Mouse (Mus musculus) lung, postnatal 36 days (tissue): ENCODE results near the gene Rhpn2.
"Not testable (repeated sequence)": the region's sequence is repeated elsewhere in the genome, so short reads cannot be mapped to it uniquely, and the experiment has no call there.

ENCODE experiments used
- DNase-seq: peaks from one replicate; pipeline ENCODE4 v3.0.0; 2022; ENCODE audit warnings: mixed read lengths

The Rhpn2 gene

GRCm38 (mm10) chr7:35333692-35334526, at the start of gene Rhpn2:
Gene Rhpn2 (plus strand): TSS chr7:35334170.
- DNase-seq: peak; percentile 100

- no peak for DNase-seq
Observed at GRCm38 (mm10) chr7:35293464-35293863, 40.5 kb upstream of the Rhpn2 start.

- no peak for DNase-seq
Observed at GRCm38 (mm10) chr7:35295631-35296030, 38.3 kb upstream of the Rhpn2 start.

- DNase-seq: no peak
Observed at GRCm38 (mm10) chr7:35297886-35298285, 36.1 kb upstream of the Rhpn2 start.

- peak; percentile 69 for DNase-seq
Observed at GRCm38 (mm10) chr7:35299656-35300055, 34.3 kb upstream of the Rhpn2 start.

- DNase-seq: no peak
Observed at GRCm38 (mm10) chr7:35300792-35301191, 33.2 kb upstream of the Rhpn2 start.

- no peak for DNase-seq
Observed at GRCm38 (mm10) chr7:35311214-35311613, 22.8 kb upstream of the Rhpn2 start.

GRCm38 (mm10) chr7:35314156-35314555, 19.8 kb upstream of the Rhpn2 start:
- DNase-seq: no peak

GRCm38 (mm10) chr7:35317729-35318609, 16.0 kb upstream of the Rhpn2 start, which contains the start of gene Gpatch1:
Gene Gpatch1 (minus strand): TSS chr7:35318440.
- DNase-seq: peak; percentile 97

GRCm38 (mm10) chr7:35319221-35319620, 14.7 kb upstream of the Rhpn2 start:
- DNase-seq: not testable (repeated sequence)

- DNase-seq: peak; percentile 45
Observed at GRCm38 (mm10) chr7:35319755-35320154, 14.2 kb upstream of the Rhpn2 start.

GRCm38 (mm10) chr7:35322161-35322560, 11.8 kb upstream of the Rhpn2 start:
- no peak for DNase-seq

- no peak for DNase-seq
Observed at GRCm38 (mm10) chr7:35322732-35323420, 11.1 kb upstream of the Rhpn2 start.

- no peak for DNase-seq
Observed at GRCm38 (mm10) chr7:35331590-35331989, 2.4 kb upstream of the Rhpn2 start.

GRCm38 (mm10) chr7:35333231-35333651, 729 bp upstream of the Rhpn2 start:
- DNase-seq: peak; percentile 57

- DNase-seq: peak; percentile 65
Observed at GRCm38 (mm10) chr7:35334527-35335452, 820 bp downstream of the Rhpn2 start.

GRCm38 (mm10) chr7:35340196-35340595, 6.2 kb downstream of the Rhpn2 start:
- DNase-seq: peak; percentile 41

GRCm38 (mm10) chr7:35341282-35341681, 7.3 kb downstream of the Rhpn2 start:
- DNase-seq: no peak

GRCm38 (mm10) chr7:35342498-35342897, 8.5 kb downstream of the Rhpn2 start:
- no peak for DNase-seq

- DNase-seq: no peak
Observed at GRCm38 (mm10) chr7:35344785-35345330, 10.9 kb downstream of the Rhpn2 start.

GRCm38 (mm10) chr7:35347918-35348700, 14.1 kb downstream of the Rhpn2 start:
- peak; percentile 53 for DNase-seq
